Mouse (Mus musculus) forebrain, embryonic 14.5 days (tissue): ENCODE measurements around the gene Tat. TPM values are rescaled to one million over a fixed set of nuclear protein-coding genes. Genes with fewer than 3 reads are reported as not detected.

Source experiments
- ATAC-seq: fragments of 200-750 bp; cut with Nextera tagmentation; 2 replicates; pipeline ENCODE4 v1.8.0; 2017; ENCODE audit warnings: mild to moderate bottlenecking, moderate library complexity
- DNase-seq: peaks from one replicate; pipeline ENCODE4 v3.0.0-alpha.2; 2015; ENCODE audit warnings: low spot score
- H3K27ac ChIP-seq: fragments of 300-500 bp; sonication (generic); 2 replicates; pipeline ENCODE4 v1.5.1; 2014; ENCODE audit warnings: low read depth, mild to moderate bottlenecking, control low read depth, low read length, moderate library complexity
- H3K27me3 ChIP-seq: fragments of 300-500 bp; sonication (generic); replicated peaks from 2 replicates; pipeline ENCODE4 v1.6.1; 2014; ENCODE audit warnings: low read length, control low read depth, mixed read lengths; ENCODE audit not compliant: control insufficient read depth, insufficient read depth
- H3K36me3 ChIP-seq: fragments of 300-500 bp; sonication (generic); 2 replicates; pipeline ENCODE4 v1.6.1; 2014; ENCODE audit warnings: low read length, control low read depth; ENCODE audit not compliant: control insufficient read depth, insufficient read depth
- H3K4me1 ChIP-seq: fragments of 300-500 bp; sonication (generic); 2 replicates; pipeline ENCODE4 v1.6.1; 2014; ENCODE audit warnings: antibody characterized with exemption, low read length, control low read depth; ENCODE audit not compliant: control insufficient read depth, insufficient read depth
- H3K4me2 ChIP-seq: fragments of 300-500 bp; sonication (generic); 2 replicates; pipeline ENCODE4 v1.6.1; 2014; ENCODE audit warnings: mild to moderate bottlenecking, control low read depth, low read length
- H3K4me3 ChIP-seq: fragments of 300-500 bp; sonication (generic); 2 replicates; pipeline ENCODE4 v1.5.1; 2014; ENCODE audit warnings: low read depth, low read length, control low read depth
- H3K9ac ChIP-seq: fragments of 300-500 bp; sonication (generic); 2 replicates; pipeline ENCODE4 v1.6.1; 2014; ENCODE audit warnings: mild to moderate bottlenecking, low read length, control low read depth, moderate library complexity
- H3K9me3 ChIP-seq: fragments of 300-500 bp; sonication (generic); replicated peaks from 2 replicates; pipeline ENCODE4 v1.6.1; 2016; ENCODE audit warnings: low read length, control low read depth, mixed read lengths; ENCODE audit not compliant: control insufficient read depth
- WGBS: fragments of 180-500 bp; shearing (Covaris S2); extraction: QIAGEN DNeasy Blood & Tissue Kit; methylation state at CpG from one replicate; pipeline ENCODE4 v1.1.7; 2014; 5-methylcytosine and 5-hydroxymethylcytosine counted together
- polyA plus RNA-seq: library from polyadenylated mRNA; unstranded; fragments of >200 nt; fragmentation: Nextera tagmentation; extraction: Ambion mirVana; gene quantifications from 2 replicates; pipeline ENCODE4 v1.2.1, GENCODE M21; 2014

The Tat gene
- polyA plus RNA-seq, 1 experiment from 2014 or later = not detected

GRCm38 (mm10) chr8:109968837-109969236 lies 21.4 kb upstream of the Tat start:
- Histone ChIP-seq H3K27ac (no peak overlapping the region), H3K36me3 (no peaks in the 10 kb centered on the region), H3K9me3 (no peaks in the 10 kb centered on the region), H3K4me1 (no peaks in the 10 kb centered on the region), H3K4me3 (no peak overlapping the region), H3K4me2 (no peak overlapping the region), H3K9ac (no peak overlapping the region), H3K27me3 (no peaks in the 10 kb centered on the region)
- DNase-seq (no peak), ATAC-seq (no peak)
- 52% methylated on average over 10 of the region's 10 CpGs for WGBS

GRCm38 (mm10) chr8:109970323-109970722 lies 19.9 kb upstream of the Tat start:
- DNase-seq (peak; percentile 90), ATAC-seq (peak; percentile 46; the same call in 1 of the 2 replicates)
- Histone ChIP-seq H3K4me1 (no peaks in the 10 kb centered on the region), H3K27me3 (no peaks in the 10 kb centered on the region), H3K9me3 (no peaks in the 10 kb centered on the region), H3K4me3 (no peak overlapping the region), H3K9ac (no peak overlapping the region), H3K4me2 (no peak overlapping the region), H3K36me3 (no peaks in the 10 kb centered on the region), H3K27ac (no peak overlapping the region)
- WGBS = 5% methylated on average over 9 of the region's 9 CpGs

- 90% methylated on average over 4 of the region's 4 CpGs for WGBS
These were observed 17.3 kb upstream of the Tat start for GRCm38 (mm10) chr8:109972901-109973300.

GRCm38 (mm10) chr8:109979339-109979738 lies 10.9 kb upstream of the Tat start:
- H3K9me3 ChIP-seq = no peaks in the 10 kb centered on the region
- no peak for ATAC-seq
- no peak overlapping the region for H3K9ac ChIP-seq
- no peaks in the 10 kb centered on the region for H3K27me3 ChIP-seq
- no peak for DNase-seq
- 80% methylated on average over 6 of the region's 6 CpGs for WGBS
- H3K4me1 ChIP-seq = peaks cover 7% of the 10 kb centered on the region; the same call in 1 of the 2 replicates
- H3K4me2 ChIP-seq = no peak overlapping the region
- H3K27ac ChIP-seq = no peak overlapping the region
- H3K4me3 ChIP-seq = no peak overlapping the region
- no peaks in the 10 kb centered on the region for H3K36me3 ChIP-seq

More at GRCm38 (mm10) chr8:109972901-109973300, 17.3 kb upstream of the Tat start:
- no peak for DNase-seq
- Histone ChIP-seq H3K4me2 (no peak overlapping the region), H3K9ac (no peak overlapping the region), H3K4me3 (no peak overlapping the region), H3K4me1 (no peaks in the 10 kb centered on the region), H3K36me3 (no peaks in the 10 kb centered on the region), H3K9me3 (no peaks in the 10 kb centered on the region), H3K27ac (no peak overlapping the region), H3K27me3 (no peaks in the 10 kb centered on the region)
- no peak for ATAC-seq

GRCm38 (mm10) chr8:109982386-109983105 lies 7.7 kb upstream of the Tat start:
- 65% methylated on average over 15 of the region's 15 CpGs for WGBS
- no peaks in the 10 kb centered on the region for H3K27me3 ChIP-seq
- DNase-seq = no peak
- H3K4me3 ChIP-seq = no peak overlapping the region
- no peak overlapping the region for H3K4me2 ChIP-seq
- H3K36me3 ChIP-seq = no peaks in the 10 kb centered on the region
- H3K9me3 ChIP-seq = no peaks in the 10 kb centered on the region
- H3K4me1 ChIP-seq = peaks cover 10% of the 10 kb centered on the region; the same call in 1 of the 2 replicates
- no peak for ATAC-seq
- H3K9ac ChIP-seq = no peak overlapping the region
- H3K27ac ChIP-seq = no peak overlapping the region

GRCm38 (mm10) chr8:109983944-109984343 lies 6.3 kb upstream of the Tat start:
- Histone ChIP-seq H3K4me3 (no peak overlapping the region), H3K4me2 (no peak overlapping the region), H3K36me3 (no peaks in the 10 kb centered on the region), H3K9me3 (no peaks in the 10 kb centered on the region), H3K9ac (no peak overlapping the region), H3K27ac (peak overlapping the region; percentile 46; the same call in 1 of the 2 replicates), H3K4me1 (peaks cover 10% of the 10 kb centered on the region; the same call in 1 of the 2 replicates), H3K27me3 (no peaks in the 10 kb centered on the region)
- DNase-seq (peak; percentile 66), ATAC-seq (no peak)
- 23% methylated on average over 5 of the region's 5 CpGs for WGBS

- Histone ChIP-seq H3K4me2 (no peak overlapping the region), H3K9ac (no peak overlapping the region), H3K4me3 (no peak overlapping the region), H3K27ac (no peak overlapping the region), H3K9me3 (no peaks in the 10 kb centered on the region), H3K4me1 (peaks cover 10% of the 10 kb centered on the region; the same call in 1 of the 2 replicates), H3K27me3 (no peaks in the 10 kb centered on the region), H3K36me3 (no peaks in the 10 kb centered on the region)
- ATAC-seq (no peak), DNase-seq (no peak)
- WGBS = 61% methylated on average over 7 of the region's 7 CpGs
These were observed 3.9 kb upstream of the Tat start for GRCm38 (mm10) chr8:109986384-109986783.

GRCm38 (mm10) chr8:109987776-109988175 lies 2.5 kb upstream of the Tat start:
- 83% methylated on average over 7 of the region's 7 CpGs for WGBS
- no peaks in the 10 kb centered on the region for H3K27me3 ChIP-seq
- H3K27ac ChIP-seq = no peak overlapping the region
- H3K36me3 ChIP-seq = no peaks in the 10 kb centered on the region
- H3K4me3 ChIP-seq = no peak overlapping the region
- H3K4me1 ChIP-seq = peaks cover 10% of the 10 kb centered on the region; the same call in 1 of the 2 replicates
- no peak overlapping the region for H3K4me2 ChIP-seq
- no peak overlapping the region for H3K9ac ChIP-seq
- DNase-seq = no peak
- ATAC-seq = no peak
- no peaks in the 10 kb centered on the region for H3K9me3 ChIP-seq

GRCm38 (mm10) chr8:109989151-109989550 lies 1.1 kb upstream of the Tat start:
- ATAC-seq = no peak
- DNase-seq = no peak
- 91% methylated on average over 8 of the region's 8 CpGs for WGBS
- no peaks in the 10 kb centered on the region for H3K9me3 ChIP-seq
- 0 out of 2 replicates have a peak, but pooled peaks cover 3% of the 10 kb centered on the region for H3K4me1 ChIP-seq
- no peaks in the 10 kb centered on the region for H3K36me3 ChIP-seq
- no peak overlapping the region for H3K27ac ChIP-seq
- H3K4me3 ChIP-seq = no peak overlapping the region
- no peaks in the 10 kb centered on the region for H3K27me3 ChIP-seq
- no peak overlapping the region for H3K9ac ChIP-seq
- no peak overlapping the region for H3K4me2 ChIP-seq
